Mouse (Mus musculus) cerebellum, adult 2 months (tissue): Measurements from ENCODE around the gene Rai1.

Experiments used
- CTCF ChIP-seq: fragments of 200-500 bp; IDR thresholded peaks from 2 replicates; pipeline ENCODE4 v1.5.1; 2011; ENCODE audit warnings: low read depth, mild to moderate bottlenecking, control low read depth, low read length, moderate library complexity, borderline replicate concordance; ENCODE audit not compliant: insufficient read depth
- POLR2A ChIP-seq: fragments of 200-500 bp; IDR thresholded peaks from 2 replicates; pipeline ENCODE4 v1.6.1; 2011; ENCODE audit warnings: low read length, control low read depth, borderline replicate concordance; ENCODE audit not compliant: insufficient read depth

DNA sequence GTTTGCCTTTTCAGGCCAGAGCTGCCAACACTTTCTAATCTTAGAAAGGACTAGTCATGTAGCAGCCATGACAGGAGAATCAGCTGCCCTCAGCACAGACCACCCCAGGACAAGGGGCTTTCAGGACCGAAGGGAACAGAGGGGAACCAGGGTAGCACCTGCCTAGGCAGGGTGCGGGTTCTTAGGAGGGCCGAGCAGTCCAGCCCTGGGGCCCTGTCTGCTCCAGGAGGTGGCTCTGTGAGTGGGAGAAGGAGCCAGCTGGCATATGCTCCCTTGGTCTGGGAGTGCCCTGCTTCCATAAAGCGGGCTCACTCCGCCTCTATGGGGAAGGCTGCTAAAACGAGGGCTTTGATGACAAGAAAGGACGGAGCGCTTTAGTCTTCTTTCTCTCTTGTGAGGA lies 128.4 kb downstream of the Rai1 start:
- TF ChIP-seq CTCF (no peak), POLR2A (no peak)
